Mouse (Mus musculus): ENCODE measurements around the gene Cd3eap.

GRCm38 (mm10) chr7:19343210-19343808 lies 16.0 kb downstream of the Cd3eap start:
- TF ChIP-seq CTCF (IDR thresholded peaks at IDR 0.05; ENCODE audit: low read depth) (peak; percentile 97), EP300 (IDR thresholded peaks at IDR 0.05; ENCODE audit: low read depth) (no peak)

Data from liver, embryonic 14.5 days (tissue).